Mouse (Mus musculus): ENCODE data around the gene Ubac2. TPM values are rescaled to one million over a fixed set of nuclear protein-coding genes. Genes with fewer than 3 reads are reported as not detected.

Gene Ubac2
- polyA plus RNA-seq, 1 experiment from 2014 or later: 60.3 TPM

DNA sequence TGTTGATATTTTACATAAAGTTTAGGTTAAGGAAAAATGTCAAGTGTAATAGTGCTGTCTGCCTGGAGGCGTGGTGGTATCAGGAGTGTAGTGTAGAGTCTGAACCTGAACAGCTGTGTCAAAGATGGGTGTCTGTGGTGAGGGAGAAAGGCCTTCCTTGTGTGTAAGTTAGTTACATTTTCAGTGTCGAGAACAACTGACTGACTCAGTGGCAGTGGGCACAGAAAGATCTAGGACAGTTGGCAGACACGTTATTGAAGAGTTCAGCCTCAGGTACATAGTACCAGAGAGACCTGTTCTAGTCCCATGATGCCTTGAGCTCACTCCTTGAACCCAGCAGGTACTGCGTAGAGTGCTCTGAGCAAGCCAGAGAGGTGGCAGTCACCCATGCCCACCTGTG is 87.0 kb downstream of the Ubac2 start:
- Histone ChIP-seq H3K36me3 (no peaks in the 10 kb centered on the region), H3K4me1 (no peaks in the 10 kb centered on the region), H3K4me2 (replicated peaks) (no peak overlapping the region), H3K27me3 (replicated peaks) (no peaks in the 10 kb centered on the region), H3K9me3 (no peaks in the 10 kb centered on the region), H3K27ac (no peak overlapping the region), H3K4me3 (no peak overlapping the region), H3K9ac (no peak overlapping the region)
- ATAC-seq (ENCODE audit: low FRiP score, low read depth): no peak
- 89% methylated on average over 4 of the region's 4 CpGs for WGBS

DNA sequence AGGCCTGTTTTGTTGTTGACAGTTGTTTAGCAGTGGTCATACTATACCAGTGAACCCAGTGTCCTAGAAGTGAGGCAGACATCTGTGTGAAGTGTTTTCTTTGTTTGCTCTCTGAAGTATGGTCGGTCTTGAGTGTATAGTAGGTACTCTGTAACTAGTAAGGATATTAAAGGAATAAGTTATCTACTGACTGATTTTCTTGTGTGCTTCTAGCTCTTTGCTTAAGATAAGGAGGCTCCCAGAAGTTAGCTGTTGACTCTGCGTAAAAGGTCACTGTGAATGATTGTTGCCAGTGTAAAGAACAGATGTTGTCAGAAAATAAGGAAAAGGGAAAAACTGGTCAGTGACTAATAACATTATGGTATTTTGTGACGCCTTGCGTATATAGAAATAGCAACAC is 88.7 kb downstream of the Ubac2 start:
- H3K9ac ChIP-seq: no peak overlapping the region
- ATAC-seq (ENCODE audit: low FRiP score, low read depth): no peak
- H3K4me1 ChIP-seq: no peaks in the 10 kb centered on the region
- no peaks in the 10 kb centered on the region for H3K9me3 ChIP-seq
- no peak overlapping the region for H3K4me3 ChIP-seq
- H3K4me2 ChIP-seq (replicated peaks): no peak overlapping the region
- no peaks in the 10 kb centered on the region for H3K36me3 ChIP-seq
- no peak overlapping the region for H3K27ac ChIP-seq
- WGBS: 90% methylated on average over 4 of the region's 4 CpGs
- no peaks in the 10 kb centered on the region for H3K27me3 ChIP-seq (replicated peaks)

DNA sequence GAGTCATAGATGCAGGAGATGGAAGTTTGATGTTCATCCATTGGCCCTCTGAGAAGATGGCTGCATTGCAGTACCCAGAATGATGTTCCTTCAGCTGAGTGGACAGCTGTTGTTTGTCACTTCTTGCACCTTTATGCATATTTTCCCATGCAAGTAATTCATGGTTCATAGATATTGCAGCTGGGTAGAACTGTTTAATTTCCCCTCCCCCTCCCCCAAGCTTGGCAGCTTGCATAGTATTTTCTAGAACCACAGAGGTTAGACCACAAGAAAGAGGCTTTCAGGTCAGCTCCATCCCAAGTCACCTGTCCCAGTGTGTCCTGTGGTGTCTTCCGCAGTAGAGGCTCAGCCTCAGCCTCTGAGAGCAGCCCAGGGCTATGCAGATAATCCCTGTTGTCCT is 92.0 kb downstream of the Ubac2 start:
- H3K4me1 ChIP-seq: no peaks in the 10 kb centered on the region
- no peaks in the 10 kb centered on the region for H3K9me3 ChIP-seq
- no peaks in the 10 kb centered on the region; the same call in 1 of the 2 replicates for H3K36me3 ChIP-seq
- no peak overlapping the region for H3K4me2 ChIP-seq (replicated peaks)
- H3K27ac ChIP-seq: no peak overlapping the region
- ATAC-seq (ENCODE audit: low FRiP score, low read depth): no peak
- no peak overlapping the region for H3K4me3 ChIP-seq
- H3K27me3 ChIP-seq (replicated peaks): no peaks in the 10 kb centered on the region
- 97% methylated on average over 1 of the region's 1 CpGs for WGBS
- H3K9ac ChIP-seq: no peak overlapping the region

DNA sequence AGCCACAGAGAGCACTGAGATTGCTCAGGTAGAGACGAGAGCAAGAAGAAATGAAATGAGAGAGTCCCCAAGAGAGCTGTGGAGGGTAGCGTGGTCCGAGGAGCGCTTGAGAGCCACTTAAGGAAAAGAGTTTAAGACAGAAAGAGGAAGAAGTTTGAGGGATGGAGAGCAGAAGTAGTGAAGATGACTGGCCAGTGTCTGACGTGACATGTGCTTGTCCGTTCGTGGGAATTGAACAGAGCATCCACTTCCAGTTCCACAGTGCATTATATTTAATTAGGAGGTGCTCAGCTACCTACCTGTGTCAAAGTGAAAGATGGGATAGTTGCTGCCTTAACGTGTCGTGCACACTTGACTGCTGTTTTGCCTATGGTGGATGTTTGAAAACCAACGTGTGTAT is 94.7 kb downstream of the Ubac2 start:
- no peaks in the 10 kb centered on the region; the same call in 1 of the 2 replicates for H3K36me3 ChIP-seq
- no peak for ATAC-seq (ENCODE audit: low FRiP score, low read depth)
- H3K4me1 ChIP-seq: no peaks in the 10 kb centered on the region
- no peak overlapping the region for H3K4me2 ChIP-seq (replicated peaks)
- H3K27ac ChIP-seq: no peak overlapping the region
- WGBS: 94% methylated on average over 10 of the region's 10 CpGs
- no peak overlapping the region for H3K9ac ChIP-seq
- H3K9me3 ChIP-seq: no peaks in the 10 kb centered on the region
- H3K4me3 ChIP-seq: no peak overlapping the region
- H3K27me3 ChIP-seq (replicated peaks): no peaks in the 10 kb centered on the region

DNA sequence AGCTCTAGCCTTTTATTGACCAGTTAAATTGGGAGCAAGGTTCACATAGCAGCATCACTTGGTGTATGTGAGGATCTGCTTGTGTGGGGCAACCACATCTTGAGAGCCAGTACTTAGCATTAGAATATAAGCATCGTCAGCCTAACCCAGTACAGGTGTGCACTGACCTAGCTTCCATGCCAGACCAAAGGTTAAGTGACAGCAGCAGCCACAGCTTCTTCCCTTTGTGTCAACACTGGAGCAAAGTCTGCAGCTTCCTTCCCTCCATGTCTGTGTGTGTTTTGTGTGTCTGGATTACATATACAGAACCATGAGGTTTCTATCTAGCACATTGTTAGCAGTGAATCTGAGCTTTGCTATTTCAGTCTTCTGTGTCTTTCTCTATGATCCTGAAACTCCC is 103.1 kb downstream of the Ubac2 start:
- H3K9me3 ChIP-seq: no peaks in the 10 kb centered on the region
- H3K9ac ChIP-seq: no peak overlapping the region
- H3K4me3 ChIP-seq: no peak overlapping the region
- H3K27me3 ChIP-seq (replicated peaks): no peaks in the 10 kb centered on the region
- no peaks in the 10 kb centered on the region for H3K36me3 ChIP-seq
- no peaks in the 10 kb centered on the region for H3K4me1 ChIP-seq
- no peak overlapping the region for H3K27ac ChIP-seq
- WGBS: 93% methylated on average over 1 of the region's 1 CpGs
- no peak for ATAC-seq (ENCODE audit: low FRiP score, low read depth)
- H3K4me2 ChIP-seq (replicated peaks): no peak overlapping the region

DNA sequence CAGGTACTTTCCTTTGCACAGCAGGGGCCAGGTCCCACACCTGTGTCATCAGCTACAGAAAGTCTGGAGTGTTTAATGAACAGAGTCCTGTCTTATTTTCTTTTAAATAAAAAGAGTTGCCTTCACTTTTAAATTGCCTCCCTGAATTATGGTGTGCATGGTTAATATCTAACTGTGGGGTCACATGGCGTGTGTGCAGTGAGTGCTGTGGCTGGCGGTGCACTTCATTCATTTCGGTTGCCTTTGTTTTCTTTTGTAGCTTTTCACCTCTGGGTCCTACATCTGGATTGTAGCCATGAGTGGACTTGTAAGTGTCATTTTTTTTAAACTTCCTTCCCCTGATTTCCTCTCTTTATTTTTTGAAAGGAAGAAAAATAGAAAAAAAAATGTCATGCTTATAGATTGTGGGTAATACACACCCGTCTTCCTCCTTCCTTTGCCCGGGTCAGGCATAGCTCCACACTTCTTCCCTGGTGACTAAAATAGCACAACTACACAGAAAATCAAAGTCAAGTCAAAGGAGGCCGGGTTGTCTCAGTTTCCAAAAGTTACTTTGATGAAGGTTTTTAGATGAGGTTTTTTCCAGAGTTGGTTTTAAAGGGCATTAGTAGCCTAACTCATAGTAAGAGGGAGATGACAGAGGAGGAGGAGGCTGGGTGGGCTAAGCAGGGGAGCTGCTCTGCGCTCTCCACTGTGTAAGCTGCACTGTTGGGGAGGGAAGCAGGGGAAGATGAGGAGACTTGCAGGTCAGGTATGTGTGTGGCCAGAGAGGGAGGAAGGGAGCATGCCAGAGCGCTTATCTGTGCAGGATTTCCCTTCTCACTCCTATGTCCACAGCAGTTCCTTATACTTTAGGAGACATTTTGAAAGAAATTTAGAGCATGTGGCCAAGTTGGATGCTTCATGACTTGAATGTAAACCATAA is 104.9 kb downstream of the Ubac2 start:
- no peaks in the 10 kb centered on the region for H3K36me3 ChIP-seq
- no peak for ATAC-seq (ENCODE audit: low FRiP score, low read depth)
- WGBS: 73% methylated on average over 8 of the region's 8 CpGs
- no peaks in the 10 kb centered on the region for H3K4me1 ChIP-seq
- H3K27me3 ChIP-seq (replicated peaks): no peaks in the 10 kb centered on the region
- no peak overlapping the region for H3K9ac ChIP-seq
- no peak overlapping the region for H3K4me2 ChIP-seq (replicated peaks)
- H3K4me3 ChIP-seq: no peak overlapping the region
- no peak overlapping the region for H3K27ac ChIP-seq
- H3K9me3 ChIP-seq: no peaks in the 10 kb centered on the region

DNA sequence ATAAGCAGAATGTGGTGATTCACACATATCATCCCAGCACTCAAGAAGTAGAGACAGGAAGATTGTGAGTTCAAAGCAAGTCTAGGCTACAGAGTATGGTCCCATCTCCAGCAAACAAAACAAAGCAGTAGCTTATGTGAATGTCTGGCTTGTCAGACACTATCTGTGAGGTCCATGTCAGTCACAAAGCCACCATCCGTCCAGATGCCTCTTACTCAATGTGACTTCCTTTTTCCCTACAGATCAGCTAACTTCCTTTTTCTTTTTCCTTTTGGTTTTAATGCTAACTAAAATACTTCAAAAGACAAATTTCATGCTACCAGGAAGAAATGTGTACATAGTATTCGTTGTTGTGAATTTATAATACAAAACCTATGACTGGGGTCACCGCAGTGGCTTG is 107.1 kb downstream of the Ubac2 start:
- no peak overlapping the region for H3K9ac ChIP-seq
- no peak for ATAC-seq (ENCODE audit: low FRiP score, low read depth)
- H3K4me2 ChIP-seq (replicated peaks): no peak overlapping the region
- no peak overlapping the region for H3K27ac ChIP-seq
- no peaks in the 10 kb centered on the region for H3K4me1 ChIP-seq
- 88% methylated on average over 3 of the region's 3 CpGs for WGBS
- no peaks in the 10 kb centered on the region for H3K36me3 ChIP-seq
- H3K4me3 ChIP-seq: no peak overlapping the region
- H3K9me3 ChIP-seq: no peaks in the 10 kb centered on the region
- H3K27me3 ChIP-seq (replicated peaks): no peaks in the 10 kb centered on the region

DNA sequence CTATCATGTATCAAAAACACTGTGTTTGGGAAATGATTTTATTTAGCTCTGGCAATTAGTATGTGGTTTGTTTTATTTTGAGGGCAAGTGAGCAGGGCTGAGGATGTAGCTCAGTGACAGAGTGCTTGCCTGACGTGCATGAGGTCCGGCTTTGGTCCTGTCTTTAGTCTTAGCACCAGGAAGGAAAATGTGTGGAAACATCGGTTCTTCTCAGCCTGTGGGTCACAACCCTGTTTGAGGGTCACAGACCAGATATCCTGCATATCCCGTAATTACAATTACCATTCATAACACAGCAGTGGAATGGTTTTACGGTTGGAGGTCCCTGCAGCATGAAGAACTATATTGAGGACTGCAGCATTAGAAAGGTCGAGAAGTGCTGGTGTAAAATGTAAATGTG is 107.6 kb downstream of the Ubac2 start:
- H3K27ac ChIP-seq: no peak overlapping the region
- H3K27me3 ChIP-seq (replicated peaks): no peaks in the 10 kb centered on the region
- no peak overlapping the region for H3K9ac ChIP-seq
- no peaks in the 10 kb centered on the region for H3K4me1 ChIP-seq
- ATAC-seq (ENCODE audit: low FRiP score, low read depth): no peak
- no peaks in the 10 kb centered on the region for H3K36me3 ChIP-seq
- no peak overlapping the region for H3K4me3 ChIP-seq
- H3K9me3 ChIP-seq: no peaks in the 10 kb centered on the region
- WGBS: 85% methylated on average over 6 of the region's 6 CpGs
- H3K4me2 ChIP-seq (replicated peaks): no peak overlapping the region

DNA sequence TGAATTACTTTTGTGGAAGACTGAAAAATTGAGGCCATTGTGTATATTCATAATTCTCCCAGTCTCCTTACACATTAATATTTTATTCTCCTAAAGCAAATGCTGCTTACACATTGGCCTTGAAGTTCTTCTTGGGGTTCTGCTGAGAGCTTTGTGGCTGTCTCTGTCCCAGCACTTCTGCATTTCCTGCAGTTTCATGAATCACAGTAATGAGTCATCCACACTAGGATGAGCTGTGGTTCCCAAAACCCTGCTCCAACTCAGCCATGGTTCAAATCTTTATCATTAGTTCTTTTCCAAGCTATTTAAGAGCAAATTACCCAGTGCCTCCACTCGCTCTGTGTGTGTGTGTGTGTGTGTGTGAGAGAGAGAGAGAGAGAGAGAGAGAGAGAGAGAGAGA is 108.9 kb downstream of the Ubac2 start:
- no peaks in the 10 kb centered on the region for H3K27me3 ChIP-seq (replicated peaks)
- H3K4me3 ChIP-seq: no peak overlapping the region
- no peaks in the 10 kb centered on the region for H3K4me1 ChIP-seq
- no peak overlapping the region for H3K9ac ChIP-seq
- H3K9me3 ChIP-seq: no peaks in the 10 kb centered on the region
- WGBS: 95% methylated on average over 1 of the region's 1 CpGs
- no peak overlapping the region for H3K4me2 ChIP-seq (replicated peaks)
- no peak for ATAC-seq (ENCODE audit: low FRiP score, low read depth)
- no peaks in the 10 kb centered on the region for H3K36me3 ChIP-seq
- H3K27ac ChIP-seq: no peak overlapping the region

DNA sequence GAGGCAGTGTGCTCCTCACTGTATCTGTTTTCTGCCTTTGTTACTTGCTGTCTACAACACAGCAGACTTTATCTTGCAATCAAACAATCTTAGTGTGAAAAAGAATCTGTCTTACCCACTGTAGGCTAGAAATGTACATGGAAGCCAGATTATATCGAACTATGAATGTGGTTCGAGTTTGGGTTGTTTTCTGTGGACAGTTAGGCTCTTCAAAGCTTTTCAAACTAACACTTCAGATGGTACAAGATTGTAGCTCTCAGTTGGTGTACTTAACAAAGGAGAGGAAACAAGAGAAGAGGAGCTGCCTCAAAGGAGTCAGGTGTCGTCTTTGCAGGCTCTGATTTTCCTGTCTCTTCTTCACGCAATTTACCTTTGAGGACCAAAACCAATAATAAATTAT is 109.3 kb downstream of the Ubac2 start:
- no peak for ATAC-seq (ENCODE audit: low FRiP score, low read depth)
- WGBS: 81% methylated on average over 4 of the region's 4 CpGs
- Histone ChIP-seq H3K4me1 (no peaks in the 10 kb centered on the region), H3K9me3 (no peaks in the 10 kb centered on the region), H3K36me3 (no peaks in the 10 kb centered on the region), H3K4me2 (replicated peaks) (no peak overlapping the region), H3K4me3 (no peak overlapping the region), H3K27me3 (replicated peaks) (no peaks in the 10 kb centered on the region), H3K27ac (no peak overlapping the region), H3K9ac (no peak overlapping the region)

DNA sequence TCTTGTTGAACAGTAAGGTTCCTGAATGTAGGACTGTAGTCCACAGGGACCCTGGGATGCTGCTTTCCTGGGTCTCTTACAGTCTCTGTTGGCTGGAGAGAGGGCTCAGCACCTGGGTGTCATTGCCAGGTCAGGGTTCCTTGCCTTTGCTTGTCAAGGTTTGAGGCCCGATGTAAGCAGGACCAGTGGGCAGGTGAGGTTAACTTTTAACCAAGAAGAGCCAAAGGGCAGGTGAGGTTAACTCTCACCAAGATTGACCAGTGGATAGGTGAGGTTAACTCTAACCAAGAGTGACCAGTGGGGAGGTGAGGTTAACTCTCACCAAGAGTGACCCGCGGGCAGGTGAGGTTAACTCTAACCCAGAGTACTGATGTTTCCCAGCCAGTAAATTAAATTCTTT is 110.9 kb downstream of the Ubac2 start:
- WGBS: 98% methylated on average over 3 of the region's 3 CpGs
- H3K36me3 ChIP-seq: peaks cover 3% of the 10 kb centered on the region

DNA sequence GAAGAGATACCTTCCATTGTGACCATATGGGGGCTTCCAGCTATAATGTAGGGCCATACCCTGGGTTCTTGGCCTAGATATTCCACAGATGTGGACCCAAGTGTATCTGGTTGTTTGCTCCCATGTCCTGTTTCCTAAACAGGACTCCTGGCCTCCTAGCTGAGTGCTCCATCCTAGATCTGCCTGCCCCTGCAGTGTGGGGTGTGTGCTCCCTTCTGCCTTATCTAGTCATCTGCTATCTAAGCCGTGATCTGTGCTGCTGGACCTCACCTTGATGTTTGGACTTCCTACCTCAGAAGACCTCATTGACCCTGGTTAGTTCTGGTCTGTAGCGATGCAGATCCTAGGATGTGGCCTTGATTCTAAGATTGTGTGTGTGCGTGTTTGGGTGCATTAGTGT is 111.4 kb downstream of the Ubac2 start:
- ATAC-seq (ENCODE audit: low FRiP score, low read depth): no peak

More for the DNA sequence above, 110.9 kb downstream of the Ubac2 start:
- Histone ChIP-seq H3K27me3 (replicated peaks) (no peaks in the 10 kb centered on the region), H3K4me2 (replicated peaks) (no peak overlapping the region), H3K27ac (no peak overlapping the region), H3K4me3 (no peak overlapping the region), H3K4me1 (no peaks in the 10 kb centered on the region), H3K9ac (no peak overlapping the region), H3K9me3 (no peaks in the 10 kb centered on the region)
- ATAC-seq (ENCODE audit: low FRiP score, low read depth): no peak

DNA sequence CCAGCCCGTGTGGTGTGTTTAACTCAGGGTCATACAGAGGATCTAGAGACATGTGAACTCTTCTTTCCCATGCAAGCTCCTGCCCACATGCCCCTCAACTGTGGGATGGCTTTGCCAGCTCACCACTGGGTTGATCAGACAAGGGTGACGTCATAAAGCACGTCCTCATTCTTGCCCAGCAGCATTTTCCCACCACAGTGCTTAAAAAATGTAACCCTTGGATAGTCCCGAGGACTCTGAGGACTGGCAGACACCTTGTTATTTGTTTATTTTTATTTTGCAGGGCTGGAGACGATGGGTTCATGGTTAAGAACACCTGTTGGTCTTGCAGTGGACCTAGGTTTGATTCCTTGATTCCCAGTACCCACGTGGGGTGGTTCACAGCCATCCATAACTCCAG is 112.5 kb downstream of the Ubac2 start:
- Histone ChIP-seq H3K4me2 (replicated peaks) (no peak overlapping the region), H3K27ac (no peak overlapping the region), H3K4me3 (no peak overlapping the region), H3K9ac (no peak overlapping the region), H3K9me3 (no peaks in the 10 kb centered on the region), H3K36me3 (peaks cover 14% of the 10 kb centered on the region), H3K4me1 (no peaks in the 10 kb centered on the region), H3K27me3 (replicated peaks) (no peaks in the 10 kb centered on the region)
- WGBS: 91% methylated on average over 6 of the region's 6 CpGs
- ATAC-seq (ENCODE audit: low FRiP score, low read depth): no peak

More for the DNA sequence above, 111.4 kb downstream of the Ubac2 start:
- Histone ChIP-seq H3K9ac (no peak overlapping the region), H3K4me1 (no peaks in the 10 kb centered on the region), H3K36me3 (peaks cover 6% of the 10 kb centered on the region), H3K4me2 (replicated peaks) (no peak overlapping the region), H3K9me3 (no peaks in the 10 kb centered on the region), H3K27me3 (replicated peaks) (no peaks in the 10 kb centered on the region), H3K4me3 (no peak overlapping the region), H3K27ac (no peak overlapping the region)
- WGBS: 95% methylated on average over 3 of the region's 3 CpGs
